Mouse (Mus musculus) T-cell, adult 2 months (primary cell): Measurements from ENCODE around the gene Umod.

Experiments used
- DNase-seq: peaks from one replicate; pipeline ENCODE4 v3.0.0; 2022; ENCODE audit warnings: low spot score

Gene Umod

GRCm38 (mm10) chr7:119479256-119479655, at the start of gene Umod:
Gene Umod (minus strand): TSS chr7:119479282.
- no peak for DNase-seq

DNA sequence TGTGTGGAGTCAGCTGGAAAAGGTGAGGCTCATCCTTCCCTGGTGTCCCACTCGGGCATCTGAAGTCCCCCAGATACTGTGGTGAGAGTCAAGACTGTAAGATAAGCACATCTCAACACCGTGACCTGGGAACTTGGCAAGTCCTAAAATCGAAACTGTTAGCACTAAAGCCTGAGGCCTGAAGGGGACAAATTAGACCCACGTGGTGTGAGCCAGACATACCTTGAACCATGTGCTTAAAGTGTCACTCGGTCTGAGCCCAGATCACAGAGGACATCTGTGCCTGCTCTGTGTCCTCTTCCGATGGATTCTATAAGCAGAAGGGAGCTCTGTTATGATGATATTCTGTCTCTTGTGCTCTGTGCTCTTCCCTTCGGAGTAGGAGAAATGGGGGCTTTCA, 49.5 kb upstream of the Umod start:
- DNase-seq = no peak

- no peak for DNase-seq
Measured at GRCm38 (mm10) chr7:119527548-119527947, 48.5 kb upstream of the Umod start.

GRCm38 (mm10) chr7:119527135-119527534, 48.1 kb upstream of the Umod start:
- DNase-seq = no peak

DNA sequence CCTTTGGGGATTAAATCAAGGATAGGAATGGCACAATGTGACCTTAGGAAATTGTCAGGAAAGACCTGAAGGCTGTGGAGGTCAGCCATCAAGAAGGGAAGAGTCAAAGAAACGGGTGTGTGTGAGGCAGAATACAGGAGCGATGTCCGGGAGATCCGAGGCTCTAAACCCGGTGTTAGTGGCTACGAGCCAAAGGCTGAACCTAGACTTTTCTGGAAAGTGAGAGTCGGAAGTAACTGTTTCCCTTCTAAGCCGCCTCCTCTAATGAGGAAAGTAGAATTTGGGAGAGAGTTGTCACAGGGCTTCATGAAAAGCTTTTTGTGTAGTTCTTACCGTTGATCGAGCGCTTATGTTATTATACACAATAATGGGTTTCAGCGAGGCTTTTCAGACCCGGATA, 47.4 kb upstream of the Umod start:
- DNase-seq = no peak

DNA sequence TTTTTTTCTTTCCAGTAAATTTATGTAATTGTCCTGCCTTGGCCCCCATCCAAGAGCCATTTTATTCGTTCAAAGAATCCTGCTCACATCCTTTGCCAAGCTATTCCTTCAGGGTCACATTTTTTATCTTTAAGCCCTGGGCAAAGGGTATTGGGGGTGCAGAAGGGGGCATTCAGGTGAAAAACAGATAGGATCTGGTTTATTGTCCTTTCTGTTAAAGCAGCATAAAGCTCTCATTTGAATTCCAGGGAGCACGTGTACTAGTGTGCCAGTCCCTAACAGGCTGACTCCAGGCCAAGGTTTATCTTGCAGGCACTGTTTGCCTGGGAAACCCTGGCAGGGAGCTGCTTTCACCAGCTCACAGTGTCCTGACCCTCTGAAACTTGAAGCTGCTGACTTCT, 46.8 kb upstream of the Umod start:
- DNase-seq = no peak

DNA sequence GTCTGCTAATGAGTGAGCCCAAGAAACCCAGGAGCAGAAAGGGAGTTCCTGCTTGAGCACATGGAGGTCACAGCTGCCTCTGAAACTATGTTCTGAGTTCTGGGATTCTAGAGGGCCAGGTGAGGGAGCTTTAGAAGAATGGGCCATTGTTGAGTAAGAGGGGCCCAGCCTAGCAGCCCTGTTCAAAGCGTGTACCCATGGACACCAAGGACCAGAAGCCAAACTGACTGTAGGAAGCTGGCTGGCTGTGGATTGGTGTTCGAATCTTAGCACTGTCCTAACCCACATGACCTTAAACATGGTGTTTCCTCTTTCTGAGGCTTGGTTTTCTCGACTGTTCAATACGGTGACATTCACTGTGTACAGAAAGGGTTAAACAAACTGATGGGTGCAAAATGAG, 44.3 kb upstream of the Umod start, which contains the start of gene Pdilt:
Pdilt (minus strand) TSS at position 101 of the 400 bp plus-strand sequence.
- no peak for DNase-seq

DNA sequence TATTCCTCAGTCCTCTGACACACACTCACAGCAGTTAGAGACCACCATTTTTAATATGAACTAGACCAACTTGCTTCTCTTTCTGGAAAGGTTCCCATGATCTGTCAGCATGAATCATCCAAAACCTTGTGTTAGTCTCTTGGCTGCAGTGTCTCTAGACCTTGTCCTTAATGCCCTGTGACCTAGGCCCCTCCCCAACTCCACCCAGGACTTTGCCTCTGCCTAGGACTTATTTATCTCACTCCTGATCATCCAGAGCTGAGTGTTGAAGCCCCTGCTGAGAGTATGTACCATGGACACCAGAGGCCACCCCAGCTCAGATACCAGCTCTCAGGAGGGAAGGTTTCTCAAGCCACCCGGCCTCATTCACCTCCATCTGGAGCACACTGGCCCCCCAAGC, 43.3 kb upstream of the Umod start:
- no peak for DNase-seq

- no peak for DNase-seq
Measured at GRCm38 (mm10) chr7:119521816-119522215, 42.7 kb upstream of the Umod start.

- DNase-seq = no peak
Measured at GRCm38 (mm10) chr7:119519654-119520053, 40.6 kb upstream of the Umod start.

GRCm38 (mm10) chr7:119519163-119519562, 40.1 kb upstream of the Umod start, which contains the start of gene Acsm5:
Gene Acsm5 (plus strand): TSS chr7:119519463.
- DNase-seq = no peak

DNA sequence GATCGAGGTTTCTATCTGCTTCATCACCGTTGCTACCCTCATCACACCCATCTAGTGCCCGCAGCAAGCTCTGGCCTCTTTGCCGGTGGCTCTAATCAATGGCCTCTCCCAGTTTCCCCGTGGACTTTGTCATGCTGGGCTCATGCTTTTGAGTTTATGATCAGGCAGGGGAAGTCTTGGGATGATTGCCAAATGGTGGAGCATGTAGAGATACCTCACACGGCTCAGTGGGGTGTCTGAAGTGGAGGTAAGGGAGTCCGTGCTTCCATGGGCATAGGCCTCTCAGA, 37.1 kb upstream of the Umod start:
- DNase-seq = no peak

DNA sequence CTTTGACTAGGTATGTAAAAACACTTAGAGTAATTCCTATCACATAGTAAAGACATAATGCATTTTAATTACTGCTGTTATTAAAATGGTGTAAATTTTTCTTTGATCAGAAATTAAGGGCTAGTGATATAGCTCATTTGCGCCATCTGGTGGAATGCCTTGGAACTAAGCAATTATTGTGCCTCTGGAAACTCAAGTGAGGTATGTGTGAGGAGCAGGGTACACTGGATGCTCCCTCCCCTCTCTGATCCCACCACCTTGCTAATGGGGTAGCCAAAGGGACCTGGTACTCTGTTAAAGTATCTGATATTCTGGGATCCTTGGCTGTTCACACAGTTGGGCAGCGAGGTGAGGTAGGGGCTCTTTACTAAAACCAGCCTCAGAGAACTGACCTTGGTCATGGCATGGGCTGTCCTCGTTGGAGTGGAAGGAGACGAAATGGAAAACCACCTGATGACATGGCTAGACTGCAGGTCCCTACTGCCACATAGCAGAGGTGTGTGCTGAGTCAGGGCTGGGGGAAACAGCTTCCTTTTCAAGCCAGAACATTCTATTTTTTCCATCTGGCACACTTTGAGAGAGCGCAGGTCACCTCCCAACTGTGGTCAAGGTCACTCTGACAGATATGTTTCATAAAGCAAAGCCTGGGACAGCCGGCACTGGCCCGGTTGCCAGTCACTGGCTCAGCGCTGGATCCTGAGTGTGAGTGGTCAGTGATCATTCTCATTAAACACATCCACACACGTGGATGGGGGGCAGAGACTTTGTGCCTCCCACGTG, 36.6 kb upstream of the Umod start:
- no peak for DNase-seq

GRCm38 (mm10) chr7:119513056-119513455, 34.0 kb upstream of the Umod start:
- DNase-seq = no peak

DNA sequence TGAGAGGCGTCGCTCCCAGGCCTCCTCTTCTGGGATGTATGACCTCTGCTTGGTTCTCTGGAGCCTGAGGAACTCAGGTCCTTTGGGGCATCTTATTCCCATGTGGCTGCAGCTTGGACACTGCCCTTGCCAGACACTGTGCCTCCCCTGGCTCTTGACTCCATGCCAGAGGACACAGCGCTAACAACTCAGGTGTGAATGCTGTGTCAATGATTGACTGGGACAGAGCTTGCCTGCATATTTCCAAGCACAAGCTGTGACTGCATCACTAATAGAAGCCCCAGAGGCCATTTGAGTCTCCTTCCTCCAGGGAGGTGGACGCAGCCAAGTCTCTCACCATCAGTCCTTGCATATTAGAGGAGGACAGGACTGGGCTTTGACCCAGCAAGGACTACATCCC, 32.1 kb upstream of the Umod start:
- DNase-seq = no peak

GRCm38 (mm10) chr7:119490041-119490780, 11.1 kb upstream of the Umod start:
- DNase-seq = no peak

GRCm38 (mm10) chr7:119486683-119487082, 7.6 kb upstream of the Umod start:
- no peak for DNase-seq

GRCm38 (mm10) chr7:119484154-119484553, 5.1 kb upstream of the Umod start:
- DNase-seq = no peak

- DNase-seq = no peak
Measured at GRCm38 (mm10) chr7:119476500-119477389, 2.3 kb downstream of the Umod start.

GRCm38 (mm10) chr7:119459185-119459584, 19.9 kb downstream of the Umod start, which contains the start of gene Gp2:
Gene Gp2 (minus strand): TSS chr7:119459285.
- DNase-seq = no peak

DNA sequence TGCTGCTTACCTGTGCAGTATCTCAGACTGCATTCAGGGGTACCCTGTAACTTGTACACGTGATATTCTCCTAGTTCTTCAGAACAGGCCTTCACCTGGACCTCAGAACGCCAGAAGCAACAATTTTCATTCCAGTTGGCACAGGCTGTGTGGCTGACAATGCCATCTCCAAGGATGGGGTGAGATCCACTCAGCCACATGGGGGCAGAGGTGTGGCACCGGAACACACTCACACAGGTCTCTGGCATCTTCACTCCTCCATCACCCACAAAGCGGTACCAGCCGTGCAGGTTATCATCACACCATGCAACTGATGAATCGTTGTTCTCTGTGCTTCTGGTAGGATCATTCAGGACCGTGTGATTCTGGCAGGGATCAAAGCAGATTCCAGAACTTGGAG, 24.9 kb downstream of the Umod start:
- no peak for DNase-seq

- no peak for DNase-seq
Measured at GRCm38 (mm10) chr7:119443849-119444248, 35.2 kb downstream of the Umod start.

- no peak for DNase-seq
Measured at GRCm38 (mm10) chr7:119441938-119442337, 37.1 kb downstream of the Umod start.
